Mouse (Mus musculus) hindlimb bud, embryonic 11.5 days (tissue): Measurements from ENCODE around the gene Stx6.

ENCODE experiments used
- DNase-seq: peaks from one replicate; pipeline ENCODE4 v3.0.0-alpha.2; 2012; ENCODE audit warnings: low read depth, low spot score; ENCODE audit errors: extremely low spot score

Stx6 gene

DNA sequence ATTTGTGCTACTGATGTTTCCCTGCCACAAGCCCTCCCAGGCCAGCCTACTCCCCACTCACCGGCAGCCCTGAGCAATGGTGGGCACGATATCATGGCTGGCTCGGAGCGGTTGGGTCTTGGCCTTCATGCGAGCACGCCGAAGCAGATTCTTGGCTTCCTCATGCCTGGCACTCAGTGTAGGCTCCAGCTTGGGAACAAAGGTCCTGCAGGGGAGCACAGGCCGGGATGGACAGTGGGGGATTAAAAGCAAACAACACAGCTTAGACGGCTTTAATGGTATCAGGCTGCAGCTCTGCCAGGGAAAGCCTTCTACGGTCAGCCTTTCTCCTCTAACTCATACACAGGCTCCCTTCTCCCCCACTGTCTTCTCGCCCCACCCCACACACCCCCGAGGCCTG, 73.9 kb downstream of the Stx6 start:
- no peak for DNase-seq

DNA sequence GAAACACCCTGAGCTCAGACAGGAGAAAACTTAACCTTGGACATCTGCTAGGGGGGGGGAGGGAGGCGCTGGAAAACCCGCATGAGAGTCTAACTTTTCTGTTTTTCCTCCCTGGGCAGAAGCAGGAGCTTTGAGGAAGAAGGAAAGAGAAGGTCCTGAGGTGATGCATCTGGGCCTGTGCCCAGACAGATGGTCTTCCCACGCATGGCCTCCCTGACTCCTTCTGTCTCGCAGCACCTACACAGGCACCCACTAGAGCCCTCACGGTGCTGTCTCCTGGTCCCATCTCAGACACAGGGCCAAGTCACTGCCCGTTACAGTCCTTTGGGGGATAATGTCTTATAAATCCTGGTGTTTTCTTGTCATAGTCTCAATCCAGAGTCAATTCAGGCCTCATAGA, 74.3 kb downstream of the Stx6 start:
- DNase-seq = no peak

DNA sequence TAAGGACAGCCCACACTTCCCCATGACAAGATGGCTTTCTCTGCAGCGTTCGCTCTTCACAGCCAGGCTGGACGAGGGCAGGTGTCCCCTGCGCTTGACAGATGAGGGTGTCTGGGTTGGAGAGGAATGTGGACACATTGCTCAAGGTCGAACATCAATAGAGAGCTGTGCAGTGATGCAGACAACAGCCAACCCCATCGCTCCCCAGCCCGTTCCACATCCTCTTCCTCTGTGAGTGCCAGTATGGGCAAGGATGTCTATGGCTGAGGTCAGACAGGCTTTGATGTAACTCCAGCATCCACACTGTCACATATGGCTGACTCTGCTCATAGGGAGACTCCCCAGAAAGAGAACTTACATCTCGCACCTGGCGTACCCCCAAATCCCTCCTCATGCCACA, 74.9 kb downstream of the Stx6 start:
- DNase-seq = no peak

DNA sequence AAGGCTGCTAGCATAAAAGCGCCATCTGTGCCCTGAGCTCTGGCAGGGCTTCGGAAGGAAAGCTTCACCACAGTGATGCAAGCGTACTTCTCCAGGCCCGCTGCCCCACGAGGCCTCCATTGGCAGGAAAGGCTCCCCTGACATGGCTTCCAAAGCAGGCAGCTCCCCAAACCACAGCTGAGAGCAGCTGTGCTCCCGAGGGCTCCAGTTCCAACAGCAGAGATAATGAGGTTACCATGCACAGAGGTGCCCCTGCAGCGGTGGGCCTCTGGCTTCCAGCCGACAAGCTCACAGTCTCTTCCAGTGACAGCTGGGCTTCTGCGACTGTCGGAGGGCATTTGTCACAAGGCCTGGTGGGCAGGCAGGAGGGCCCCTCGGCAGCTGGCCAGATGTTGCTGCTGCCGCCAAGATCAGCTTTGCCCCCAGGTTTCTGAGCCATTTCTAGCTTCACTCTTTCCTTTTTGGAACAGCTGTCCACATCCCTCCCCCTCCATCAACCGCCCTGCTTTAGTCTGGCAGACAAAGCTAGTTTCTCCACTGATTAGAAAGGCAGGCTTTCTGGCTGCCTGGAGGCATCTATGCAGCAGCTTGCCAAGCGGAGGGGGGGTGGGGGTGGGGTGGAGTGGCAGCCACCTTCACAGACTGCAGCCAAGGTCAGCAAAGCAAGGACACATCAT, 75.6 kb downstream of the Stx6 start:
- no peak for DNase-seq

DNA sequence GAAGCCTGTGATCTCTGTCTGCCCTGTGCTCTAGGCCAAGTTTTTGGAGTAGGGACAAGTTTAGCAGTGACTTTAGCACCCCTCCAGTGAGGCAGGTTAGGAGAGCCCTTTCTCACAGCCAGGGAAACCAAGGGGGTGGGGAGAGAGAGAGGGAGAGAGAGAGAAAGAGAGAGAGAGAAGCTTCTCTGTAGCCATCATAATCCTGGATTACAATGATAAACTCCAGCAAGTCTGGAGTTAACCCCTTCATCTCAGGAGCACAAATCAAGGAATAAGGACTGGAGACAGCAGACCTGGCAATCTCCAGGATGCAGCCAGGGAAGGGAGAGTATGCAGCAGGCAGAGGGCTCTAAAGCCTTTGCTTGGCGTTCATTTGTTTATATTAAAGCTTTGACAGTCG, 77.1 kb downstream of the Stx6 start:
- DNase-seq = no peak

DNA sequence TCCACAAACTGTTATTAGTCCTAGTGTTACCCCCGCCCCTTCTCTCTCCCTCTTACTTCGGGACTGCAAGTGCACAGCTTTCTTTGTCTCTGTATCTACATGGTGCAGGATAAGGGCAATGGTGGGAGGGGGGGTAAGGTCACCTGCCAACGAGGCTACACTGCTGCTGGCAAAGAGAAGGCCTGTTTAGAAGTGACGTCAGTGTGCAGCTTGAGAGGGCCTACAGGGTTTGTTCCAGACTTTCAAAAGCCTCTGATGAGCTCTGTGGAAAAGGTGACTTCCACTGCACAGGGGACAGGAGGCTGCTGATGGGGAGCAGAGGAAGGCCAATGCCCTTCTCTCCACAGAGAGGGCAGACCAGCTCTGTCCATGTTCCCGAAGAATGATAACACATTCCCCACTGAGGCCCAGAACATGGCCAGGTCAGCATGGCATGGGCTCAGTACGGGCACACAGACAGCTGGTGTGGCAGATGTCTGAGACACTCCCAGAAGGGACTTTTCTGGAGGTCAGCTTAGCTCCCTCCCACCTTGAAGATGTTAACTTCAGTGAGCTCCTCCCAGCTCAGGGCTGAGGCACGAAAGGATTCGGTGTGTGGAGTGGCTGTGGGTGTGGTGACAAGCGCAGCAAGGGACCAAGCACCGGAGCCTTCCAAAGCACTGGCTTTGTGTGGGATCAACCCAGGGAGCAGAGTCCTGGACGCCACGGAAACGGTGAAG, 78.0 kb downstream of the Stx6 start:
- DNase-seq = no peak

DNA sequence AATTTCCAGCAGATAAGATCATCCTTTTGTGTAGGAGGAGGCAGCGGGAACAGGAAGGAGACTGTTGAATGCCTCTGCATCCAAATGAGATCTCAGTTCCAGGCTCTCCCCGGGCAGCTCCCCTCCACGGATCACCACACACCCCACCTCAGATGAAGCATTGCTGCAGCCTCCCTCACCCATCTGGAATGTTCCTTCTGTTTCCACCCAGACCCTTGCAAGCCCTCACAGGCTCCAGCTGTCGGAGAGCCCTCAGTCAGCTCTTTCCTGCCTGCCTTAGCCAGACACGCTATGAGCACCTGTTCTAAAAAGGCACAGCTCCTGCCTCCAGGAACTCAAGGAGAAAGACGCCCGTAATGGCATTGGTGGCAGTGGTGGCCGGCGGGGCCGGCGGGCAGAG, 78.9 kb downstream of the Stx6 start:
- DNase-seq = no peak

DNA sequence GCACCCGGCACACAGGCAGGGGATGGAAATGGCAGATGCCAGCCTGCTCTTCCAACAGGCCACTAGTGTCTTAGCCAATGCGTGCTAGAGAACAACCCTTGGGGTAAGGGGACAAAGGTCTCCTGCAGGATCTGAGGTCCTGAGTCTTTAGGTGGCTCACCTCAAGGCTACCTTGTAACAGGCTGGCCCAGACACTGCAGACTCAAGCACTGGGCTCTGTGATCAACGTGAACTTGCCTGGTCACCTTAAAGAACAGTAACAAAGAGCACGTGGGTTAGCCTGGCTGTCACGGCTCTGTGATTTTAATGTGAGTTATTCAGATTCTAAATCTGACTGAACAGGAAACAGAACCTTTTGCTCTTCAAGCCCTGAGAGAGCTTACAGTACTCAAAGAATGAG, 79.6 kb downstream of the Stx6 start:
- DNase-seq = no peak

DNA sequence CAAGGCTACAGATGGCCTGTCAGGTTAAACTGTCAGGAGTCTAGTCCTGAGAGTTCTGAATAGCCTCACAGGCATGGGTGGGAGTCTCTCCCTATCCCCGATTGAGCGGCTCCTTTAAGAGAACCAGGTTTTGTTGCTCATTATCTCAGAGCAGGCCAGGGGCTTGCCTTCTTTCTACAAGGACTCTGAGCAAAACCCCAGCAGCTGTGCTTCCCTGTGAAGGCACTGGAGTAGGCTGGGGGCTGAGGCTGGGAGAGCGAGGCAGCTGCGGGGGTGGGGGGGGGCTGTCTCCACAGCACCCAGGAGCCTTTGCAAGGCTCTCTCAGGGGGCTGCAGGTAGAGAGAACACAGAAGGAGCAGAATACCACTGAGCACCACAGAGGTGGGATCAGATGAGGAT, 80.7 kb downstream of the Stx6 start:
- DNase-seq = no peak

DNA sequence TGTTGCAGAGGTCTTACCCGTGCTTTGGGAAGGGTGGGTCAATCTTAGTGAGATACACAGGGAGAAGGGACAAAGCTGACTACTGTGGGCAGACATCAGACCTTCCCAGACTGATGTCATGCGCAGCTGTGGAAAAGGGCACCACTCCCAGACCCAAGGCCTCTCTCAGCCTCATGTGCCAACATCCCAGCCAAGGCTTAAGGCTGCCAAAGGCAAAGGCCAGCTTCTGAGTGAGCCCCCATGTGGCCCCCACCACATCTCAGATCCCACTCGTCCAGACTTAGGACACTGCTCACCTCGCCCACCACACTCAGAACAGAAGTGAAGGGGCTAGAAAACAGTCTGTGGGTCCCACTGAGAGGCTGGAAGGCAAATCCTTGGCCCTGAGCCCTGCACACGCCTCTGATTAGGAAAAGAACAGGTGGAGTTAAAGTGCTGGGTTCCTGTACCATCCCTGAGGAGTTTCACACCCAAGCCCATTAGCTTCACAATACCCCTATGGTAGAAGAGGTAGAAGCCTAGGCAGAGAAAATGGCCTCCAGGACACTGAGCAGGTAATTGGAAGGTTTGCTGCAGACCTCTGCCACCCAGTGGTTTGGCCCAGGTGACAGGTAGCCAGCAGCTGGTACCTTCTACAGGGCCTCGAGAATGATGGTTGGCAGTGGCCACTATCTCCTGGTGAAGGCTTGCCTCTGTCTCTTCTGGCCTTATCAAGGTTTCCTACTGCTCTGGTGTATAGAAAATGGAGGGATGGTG, 81.6 kb downstream of the Stx6 start:
- no peak for DNase-seq

DNA sequence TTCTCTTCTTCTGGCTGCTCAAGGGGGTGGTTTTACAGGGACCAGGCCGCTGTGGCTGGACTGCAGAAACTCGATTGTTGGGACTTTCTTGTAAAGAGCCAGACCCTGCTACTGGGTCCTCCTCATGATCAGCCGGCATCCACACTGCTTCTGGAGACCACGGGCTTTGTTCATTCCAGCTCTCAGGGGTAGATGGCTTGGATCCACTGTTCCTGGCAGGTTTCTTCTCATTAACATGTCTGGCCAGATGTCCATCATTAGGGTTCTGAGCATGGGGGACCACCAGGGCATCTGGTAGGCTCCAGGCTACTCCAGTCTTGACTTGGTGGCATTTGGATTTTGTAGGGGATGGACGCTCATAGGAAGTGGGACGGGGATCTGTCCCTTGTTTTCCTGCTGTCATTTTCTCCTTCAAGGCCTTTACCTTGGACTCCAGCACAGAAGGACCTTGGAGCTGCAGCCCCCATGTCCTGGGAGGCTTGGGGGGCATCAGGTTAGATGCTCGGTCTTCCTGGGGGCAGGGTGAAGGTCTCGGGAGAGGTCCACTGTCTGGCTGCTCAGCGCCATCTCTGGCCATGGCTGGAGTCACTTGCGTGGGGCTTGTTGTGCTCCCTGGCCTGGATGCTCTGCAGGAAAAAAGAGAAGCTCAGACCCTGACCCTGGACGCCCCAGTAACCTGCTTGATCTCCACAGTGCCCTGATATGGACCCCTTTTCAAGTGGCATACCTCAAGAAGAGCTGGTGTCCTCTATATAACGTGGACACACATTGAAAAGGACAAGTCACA, 83.4 kb downstream of the Stx6 start:
- DNase-seq = no peak

DNA sequence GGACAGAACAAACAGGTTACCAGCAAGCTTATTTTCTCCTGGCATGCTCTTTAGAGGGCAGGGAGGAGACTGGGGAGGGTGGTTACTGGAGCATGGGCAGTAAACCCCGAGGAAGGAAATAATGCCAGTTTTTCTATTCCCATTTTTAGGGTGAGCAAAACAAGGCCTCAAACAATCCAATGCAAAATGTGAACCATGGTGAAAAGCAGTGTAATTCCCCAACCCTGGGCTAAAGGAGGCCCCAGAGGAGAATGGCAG, 83.9 kb downstream of the Stx6 start:
- DNase-seq = no peak

DNA sequence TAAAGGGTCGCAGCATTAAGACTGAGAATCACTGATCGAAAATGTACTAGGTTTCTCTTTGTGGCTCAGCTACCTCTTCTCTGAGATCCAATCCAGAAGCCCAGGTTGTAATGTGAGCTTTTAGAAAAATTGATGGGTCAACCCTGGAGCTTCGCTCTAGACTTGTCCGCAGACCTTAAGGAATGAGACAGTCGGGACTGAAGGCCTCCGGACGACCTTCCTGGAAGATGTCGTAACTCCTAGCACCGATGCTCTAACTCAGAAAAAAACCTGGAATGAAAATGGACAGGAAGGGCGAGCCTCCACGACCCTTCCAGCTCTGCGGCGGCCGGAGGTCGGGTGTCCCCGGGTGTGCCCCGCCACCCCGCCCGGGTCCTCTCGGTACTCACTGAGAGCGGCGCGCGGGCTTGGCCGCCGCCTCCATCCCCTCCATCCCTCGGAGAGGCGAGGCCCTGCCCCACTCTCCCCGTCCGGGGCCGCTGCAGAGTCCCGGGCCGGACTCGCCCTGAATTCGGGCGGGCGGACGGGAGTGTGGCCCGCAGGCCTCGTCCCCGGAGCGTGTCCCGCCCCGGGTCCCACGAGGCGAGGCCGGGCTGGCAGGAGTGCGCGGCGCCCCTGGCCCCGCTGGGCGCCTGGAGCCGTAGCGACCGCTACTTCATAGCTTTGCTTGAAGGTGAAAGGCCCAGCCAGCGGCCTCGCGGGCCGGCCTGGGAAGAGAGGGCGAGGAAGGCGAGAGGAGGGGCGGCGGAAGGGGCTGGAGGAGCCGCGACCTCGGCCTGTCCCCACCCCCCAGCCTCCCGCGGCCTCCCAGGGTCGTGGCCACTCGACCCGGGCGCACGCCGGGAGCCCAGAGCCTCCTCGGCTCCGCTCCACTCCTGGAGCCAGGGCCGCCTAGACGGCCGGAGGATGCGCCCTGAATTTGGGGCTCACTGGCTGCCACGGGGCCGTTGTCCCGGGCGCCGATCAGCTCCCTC, 85.6 kb downstream of the Stx6 start, which contains the start of gene BC034090:
Gene BC034090 (minus strand): TSS at position 648 of the 974 bp plus-strand sequence.
- no peak for DNase-seq

DNA sequence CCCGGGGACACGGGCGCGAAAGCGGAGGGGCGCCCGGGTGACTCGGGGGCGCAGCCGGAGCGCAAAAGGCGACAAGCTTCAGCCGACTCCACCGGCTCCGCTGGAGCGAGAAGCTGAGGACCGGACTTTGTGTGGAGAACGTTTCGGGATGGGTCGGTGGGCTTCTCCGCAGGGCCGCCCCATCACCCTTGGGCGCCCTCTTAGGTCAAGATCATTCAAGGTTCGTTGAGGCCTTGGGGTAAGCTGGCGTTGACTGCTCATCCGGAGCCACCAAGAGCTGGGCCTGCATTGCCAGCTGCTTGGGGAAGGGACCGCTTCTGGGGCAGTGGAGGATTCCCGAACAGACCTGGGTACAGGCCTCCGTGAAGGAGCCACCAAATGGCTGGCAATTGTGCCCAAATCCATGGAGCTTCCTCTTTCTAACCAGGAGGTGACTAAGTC, 86.3 kb downstream of the Stx6 start:
- no peak for DNase-seq

DNA sequence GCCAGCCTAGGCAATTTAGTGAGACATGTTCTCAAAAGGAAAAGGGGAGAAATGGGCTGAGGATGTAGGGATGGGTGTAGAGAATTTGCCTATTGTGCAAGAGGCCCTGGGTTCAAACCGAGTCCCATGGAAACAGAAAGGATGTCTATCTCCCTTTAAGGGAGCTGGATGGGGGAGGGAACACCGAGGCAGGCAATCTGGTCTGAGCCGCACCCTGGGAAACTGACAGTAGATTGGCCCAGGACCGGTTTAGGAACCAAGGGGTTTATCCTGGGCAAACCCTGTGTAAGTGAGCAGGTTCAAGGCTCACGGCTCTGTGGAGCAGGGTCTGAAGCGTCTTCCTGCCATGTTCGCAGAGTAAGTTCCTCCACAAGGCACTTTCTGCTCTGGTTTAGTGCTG, 87.0 kb downstream of the Stx6 start:
- no peak for DNase-seq

DNA sequence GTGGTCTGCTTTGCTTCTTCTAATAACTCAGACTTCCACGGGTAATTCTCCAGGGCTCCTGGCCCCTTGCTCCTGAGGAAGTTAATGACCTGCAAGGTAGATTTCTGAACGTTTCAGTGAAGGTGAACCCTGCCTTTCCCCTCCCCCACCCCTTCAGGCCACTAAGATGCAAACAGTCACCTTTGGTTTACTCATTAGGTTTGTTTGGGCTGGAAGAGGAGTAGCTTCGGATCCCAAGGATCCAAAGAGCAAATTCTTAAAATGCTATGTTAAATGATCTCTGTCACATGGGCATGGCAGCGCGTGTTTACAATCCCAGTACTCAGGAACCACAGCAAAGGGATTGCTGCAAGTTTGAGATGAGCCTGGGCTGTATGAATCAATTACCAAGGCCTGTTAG, 88.9 kb downstream of the Stx6 start:
- no peak for DNase-seq

DNA sequence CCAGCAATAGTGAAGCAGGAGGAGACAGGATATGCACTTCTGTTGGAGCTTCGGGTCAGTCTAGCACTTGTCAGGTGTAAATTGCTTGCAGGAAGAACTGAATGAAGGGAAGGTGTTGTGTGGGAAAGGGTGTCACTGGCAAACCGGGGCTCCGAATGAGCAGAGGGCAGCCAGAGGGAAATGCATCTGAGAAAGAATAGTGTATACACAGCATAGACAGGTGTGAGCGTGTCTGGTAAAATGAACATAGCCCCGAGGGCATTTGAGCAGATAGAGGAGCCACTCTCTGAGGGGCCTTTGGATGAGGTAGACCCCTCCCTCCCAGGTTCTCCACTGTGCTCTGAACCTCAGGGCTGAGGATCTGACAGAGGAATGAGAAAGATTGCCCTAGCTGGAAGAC, 89.5 kb downstream of the Stx6 start:
- DNase-seq = no peak

DNA sequence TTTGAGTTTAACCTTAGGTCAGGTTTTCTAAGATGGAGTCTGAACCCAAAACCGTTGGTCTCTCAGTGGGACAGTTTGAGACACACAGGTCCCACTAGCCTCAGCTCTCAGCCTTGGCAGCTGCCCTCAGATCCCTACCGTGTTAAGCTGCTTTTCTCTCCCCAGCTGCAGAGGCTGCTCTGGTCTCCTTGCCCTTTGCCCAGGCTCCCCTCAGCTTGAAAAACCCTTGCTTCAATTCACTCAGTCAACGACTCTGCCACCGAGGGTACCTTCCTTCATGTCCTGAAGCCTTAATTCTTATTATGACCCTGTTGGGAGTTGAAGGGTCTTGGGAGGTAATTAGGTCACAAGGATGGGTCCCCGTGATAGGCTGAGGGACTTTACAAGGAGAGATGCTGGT, 91.4 kb downstream of the Stx6 start:
- no peak for DNase-seq

DNA sequence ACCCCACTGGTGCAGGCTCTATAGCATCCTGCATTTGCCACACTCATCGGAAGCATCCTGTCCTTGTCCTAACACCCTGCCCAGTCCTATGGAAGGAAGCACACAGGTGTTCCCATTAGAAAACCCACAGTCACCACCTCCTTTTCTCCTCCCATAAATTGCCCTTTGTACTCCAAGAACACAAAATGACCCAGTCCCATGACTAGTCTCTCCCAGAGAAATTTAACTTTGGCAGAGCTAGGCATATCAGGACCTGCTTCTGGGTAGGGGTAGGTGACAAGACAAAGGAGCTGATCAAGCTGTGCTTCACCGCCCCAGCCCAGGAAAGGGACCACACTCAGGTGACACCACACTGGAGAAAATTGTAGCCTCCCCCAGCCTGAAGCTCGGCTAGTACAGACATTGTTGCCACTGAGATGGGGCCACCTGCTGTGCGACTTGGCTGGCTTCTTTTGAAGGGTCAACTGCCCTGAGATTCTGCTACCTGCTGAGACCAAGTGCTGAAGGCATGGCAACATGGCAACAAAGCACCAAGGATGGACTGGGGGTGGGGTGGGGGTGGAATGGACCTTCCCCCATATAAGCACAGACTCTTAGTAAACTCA, 92.1 kb downstream of the Stx6 start:
- DNase-seq = no peak

DNA sequence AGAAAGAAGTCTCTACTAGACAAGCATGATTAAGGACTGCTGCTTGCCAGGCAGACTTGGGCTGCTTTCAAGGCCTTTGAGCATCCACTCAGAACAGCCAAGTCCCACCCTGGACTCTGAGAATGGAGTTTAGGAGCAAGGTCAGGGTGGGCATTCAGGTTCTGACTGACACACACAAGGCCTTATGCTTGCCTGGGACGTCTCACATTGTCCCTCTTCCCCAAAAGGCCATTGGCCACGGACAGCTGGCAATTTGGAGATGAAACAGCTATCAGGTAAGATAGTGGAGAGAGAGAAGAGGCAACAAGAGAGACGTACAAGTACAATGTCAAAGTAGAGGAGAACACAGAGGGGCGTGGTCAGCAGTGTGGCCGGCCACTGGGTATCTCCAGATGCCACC, 93.1 kb downstream of the Stx6 start:
- DNase-seq = no peak
